Mouse (Mus musculus) limb, embryonic 12.5 days (tissue): ENCODE results near the gene Gm8265. TPM values are rescaled to one million over a fixed set of nuclear protein-coding genes. Genes with fewer than 3 reads are reported as not detected.
"Not testable (repeated sequence)": the region's sequence is repeated elsewhere in the genome, so short reads cannot be mapped to it uniquely, and the experiment has no call there.

Source experiments
- ATAC-seq: fragments of 200-750 bp; cut with Nextera tagmentation; 2 replicates; pipeline ENCODE4 v1.8.0; 2017; ENCODE audit warnings: low read depth, moderate TSS enrichment; ENCODE audit not compliant: insufficient number of reproducible peaks, insufficient read depth, low FRiP score, low TSS enrichment
- H3K27ac ChIP-seq: fragments of 300-500 bp; sonication (generic); 2 replicates; pipeline ENCODE4 v1.5.1; 2016; ENCODE audit warnings: mild to moderate bottlenecking, moderate library complexity
- H3K27me3 ChIP-seq: fragments of 300-500 bp; sonication (generic); 2 replicates; pipeline ENCODE4 v1.6.1; 2016; ENCODE audit warnings: mild to moderate bottlenecking, moderate library complexity
- H3K36me3 ChIP-seq: fragments of 300-500 bp; sonication (generic); 2 replicates; pipeline ENCODE4 v1.6.1; 2016; ENCODE audit warnings: mild to moderate bottlenecking, moderate library complexity
- H3K4me1 ChIP-seq: fragments of 300-500 bp; sonication (generic); replicated peaks from 2 replicates; pipeline ENCODE4 v1.6.1; 2016
- H3K4me2 ChIP-seq: fragments of 300-500 bp; sonication (generic); 2 replicates; pipeline ENCODE4 v1.6.1; 2016; ENCODE audit warnings: mild to moderate bottlenecking, moderate library complexity
- H3K4me3 ChIP-seq: fragments of 300-500 bp; sonication (generic); replicated peaks from 2 replicates; pipeline ENCODE4 v1.5.1; 2016; ENCODE audit warnings: mild to moderate bottlenecking
- H3K9ac ChIP-seq: fragments of 300-500 bp; sonication (generic); replicated peaks from 2 replicates; pipeline ENCODE4 v1.6.1; 2016; ENCODE audit warnings: mild to moderate bottlenecking, moderate library complexity
- H3K9me3 ChIP-seq: fragments of 300-500 bp; sonication (generic); 2 replicates; pipeline ENCODE4 v1.6.1; 2016; ENCODE audit warnings: mild to moderate bottlenecking, moderate library complexity
- WGBS: fragments of 180-500 bp; shearing (Covaris S2); methylation state at CpG from one replicate; pipeline ENCODE4 v1.1.7; 2016; 5-methylcytosine and 5-hydroxymethylcytosine counted together
- polyA plus RNA-seq: library from polyadenylated mRNA; unstranded; fragments of >200 nt; fragmentation: Nextera tagmentation; extraction: Ambion mirVana; gene quantifications from 2 replicates; pipeline ENCODE4 v1.2.1, GENCODE M21; 2016

Gm8265 gene
- not detected in 2 replicates for polyA plus RNA-seq

GRCm38 (mm10) chr14:5632928-5633327 lies at the start of gene Gm8265:
TSS of gene Gm8265 (minus strand) at chr14:5633028.
- H3K36me3 ChIP-seq, H3K27ac ChIP-seq, H3K27me3 ChIP-seq, H3K9me3 ChIP-seq, H3K9ac ChIP-seq, ATAC-seq, H3K4me1 ChIP-seq, H3K4me3 ChIP-seq, H3K4me2 ChIP-seq: not testable (repeated sequence)
- WGBS: no CpG with 5 or more reads among the region's 1 CpGs

Other genes starting within 250 kb of the Gm8265 start
- gene Gm3500, start 244.0 kb downstream of the Gm8265 start, polyA plus RNA-seq: 0.40 TPM in 1 of 2 replicates, not detected in the other
- 0.61 and 0.76 TPM in 2 replicates for gene Gm3194, start 177.6 kb downstream of the Gm8265 start, polyA plus RNA-seq
- not detected in 2 replicates for gene Gm8246, start 155.2 kb downstream of the Gm8265 start, polyA plus RNA-seq
- gene Gm3187, start 148.8 kb downstream of the Gm8265 start, polyA plus RNA-seq: not detected in 2 replicates
- gene Gm3488, start 131.4 kb downstream of the Gm8265 start, polyA plus RNA-seq: 1.00 and 1.0 TPM in 2 replicates
- gene Gm3532, start 94.5 kb downstream of the Gm8265 start, polyA plus RNA-seq: not detected in 2 replicates
- not detected in 2 replicates for gene Gm9603, start 54.4 kb upstream of the Gm8265 start, polyA plus RNA-seq
- not detected in 2 replicates for gene Gm3373, start 108.5 kb upstream of the Gm8265 start, polyA plus RNA-seq
- 0.76 and 0.99 TPM in 2 replicates for gene Gm3383, start 175.0 kb upstream of the Gm8265 start, polyA plus RNA-seq
- not detected in 2 replicates for gene Gm3424, start 197.3 kb upstream of the Gm8265 start, polyA plus RNA-seq
- gene Gm8237, start 247.4 kb upstream of the Gm8265 start, polyA plus RNA-seq: 0.14 and 0.38 TPM in 2 replicates